Mouse (Mus musculus) left cerebral cortex, postnatal 10 days (tissue): ENCODE measurements around the gene Dmrtc2. TPM values are rescaled to one million over a fixed set of nuclear protein-coding genes. Genes with fewer than 3 reads are reported as not detected.

Experiments
- DNase-seq, 2 experiments: peaks; one replicate each; pipeline ENCODE4 v3.0.0; 2021 to 2022; ENCODE audit warnings: low spot score in 2 of 2, mixed read lengths in 1 of 2; ENCODE audit errors: extremely low spot score in 1 of 2
- intact Hi-C: fragments of 180-260 bp; cut with DNase I; formaldehyde crosslinking; loops from one replicate; pipeline ENCODE4 v1.15.1; 2025
- total RNA-seq, 2 experiments: library from RNA; stranded (reverse); gene quantifications; 2 replicates each; pipeline ENCODE4 v1.2.3; 2021

Gene Dmrtc2
- total RNA-seq, 2 experiments from 2014 or later = not detected

GRCm38 (mm10) chr7:24861913-24862312 lies 7.9 kb upstream of the Dmrtc2 start, which contains the start of gene Gm9844:
Gene Gm9844 (plus strand): TSS chr7:24862213.
- no peak for DNase-seq
- intact Hi-C loops = no loop called here

GRCm38 (mm10) chr7:24862853-24863252 lies 7.0 kb upstream of the Dmrtc2 start:
- intact Hi-C loops = no loop called here
- no peak for DNase-seq

GRCm38 (mm10) chr7:24864156-24864555 lies 5.7 kb upstream of the Dmrtc2 start:
- no peak for DNase-seq
- intact Hi-C loops = no loop called here

- intact Hi-C loops = no loop called here
- DNase-seq = no peak
These were observed 777 bp upstream of the Dmrtc2 start for GRCm38 (mm10) chr7:24869080-24869479.

- no peak for DNase-seq
- intact Hi-C loops = no loop called here
These were observed 7.7 kb downstream of the Dmrtc2 start for GRCm38 (mm10) chr7:24877588-24877987.

- intact Hi-C loops = no loop called here
- DNase-seq = no peak
These were observed 9.8 kb downstream of the Dmrtc2 start for GRCm38 (mm10) chr7:24879620-24880019.

GRCm38 (mm10) chr7:24882416-24883199 lies 12.8 kb downstream of the Dmrtc2 start:
- DNase-seq = no peak
- intact Hi-C loops = no loop called here

GRCm38 (mm10) chr7:24883896-24884692 lies 14.2 kb downstream of the Dmrtc2 start, which contains the start of gene Rps19:
Gene Rps19 (plus strand): TSS chr7:24884371.
- DNase-seq = peak; percentile 97 to 99
- intact Hi-C loops = no loop called here

GRCm38 (mm10) chr7:24884693-24885291 lies 14.9 kb downstream of the Dmrtc2 start:
- intact Hi-C loops = no loop called here
- DNase-seq = no peak

GRCm38 (mm10) chr7:24885468-24886307 lies 15.8 kb downstream of the Dmrtc2 start:
- no peak for DNase-seq
- intact Hi-C loops = no loop called here

- intact Hi-C loops = no loop called here
- no peak for DNase-seq
These were observed 16.4 kb downstream of the Dmrtc2 start for GRCm38 (mm10) chr7:24886308-24886633.

- DNase-seq = no peak
- intact Hi-C loops = no loop called here
These were observed 17.2 kb downstream of the Dmrtc2 start for GRCm38 (mm10) chr7:24887096-24887495.

- no peak for DNase-seq
- intact Hi-C loops = loop anchor here (2.0 kb wide), 1 partner anchor 75 kb away; no protein-coding TSS in a partner anchor
These were observed 19.8 kb downstream of the Dmrtc2 start for GRCm38 (mm10) chr7:24889431-24890220.

GRCm38 (mm10) chr7:24890281-24891216 lies 20.7 kb downstream of the Dmrtc2 start:
- DNase-seq = peak; percentile 68 to 72
- intact Hi-C loops = loop anchor here (2.0 kb wide), 1 partner anchor 74 kb away; no protein-coding TSS in a partner anchor

GRCm38 (mm10) chr7:24891241-24892124 lies 21.6 kb downstream of the Dmrtc2 start:
- intact Hi-C loops = loop anchor here (2.0 kb wide), 1 partner anchor 73 kb away; no protein-coding TSS in a partner anchor
- no peak for DNase-seq

GRCm38 (mm10) chr7:24892125-24892583 lies 22.3 kb downstream of the Dmrtc2 start:
- intact Hi-C loops = no loop called here
- no peak for DNase-seq
